20 mouse cellular contexts compared by ENCODE assay signal in the genomic region with DNA sequence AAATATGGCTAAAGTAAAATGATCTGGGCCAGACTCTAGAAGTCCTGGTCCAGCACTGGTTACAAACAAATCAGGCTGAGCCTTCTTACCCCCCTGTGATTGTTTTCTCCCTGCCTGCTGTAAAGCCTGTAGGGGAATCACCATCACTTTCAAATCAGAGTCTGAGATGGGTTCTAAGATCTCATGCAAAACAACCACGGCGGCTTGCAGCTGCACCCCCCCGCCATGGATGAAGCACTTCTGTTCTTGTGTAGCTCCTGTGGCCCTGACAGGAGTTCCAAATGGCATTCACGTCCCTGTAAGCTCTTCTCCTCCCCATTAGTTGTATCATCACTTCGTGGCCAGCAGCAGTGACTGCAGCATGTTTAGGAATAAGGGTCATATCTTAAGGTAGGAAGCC. TPM values are rescaled to one million over a fixed set of nuclear protein-coding genes. Genes with fewer than 3 reads are reported as not detected.
"Had no signal": no experiment of that assay in that cellular context is flagged by ENCODE, and none has a peak within 500 bp of the region (broad histone marks: within the 10 kb centered on the region; RNA-seq: fewer than 3 reads in every experiment).

No protein-coding gene starts in this region.

- ATAC-seq: hindbrain, embryonic 16.5 days; inflammation-experienced regulatory T-cells, adult 6 months; intestine, embryonic 15.5 days; intestine, postnatal 0 days had no signal

- DNase-seq: gastrocnemius, adult 2 months; gastrocnemius, postnatal 10 days; gastrocnemius, postnatal 25 days; heart, adult 11 months; heart, adult 2 months; heart, postnatal 14 days; heart, postnatal 36 days; kidney, adult 18-20 months; kidney, adult 8-10 months; kidney, postnatal 10 days; kidney, postnatal 25 days; kidney, postnatal 4 days; liver, embryonic 13.5 days had no signal

RNA-seq across cellular contexts. Expression of gene Mmp21, which starts 3.8 kb away (rescaled TPM):
- total RNA-seq: gastrocnemius, adult 2 months; gastrocnemius, postnatal 10 days; gastrocnemius, postnatal 25 days; gastrocnemius, postnatal 4 days; heart, adult 2 months; heart, postnatal 14 days; heart, postnatal 36 days; hematopoietic stem cell, adult 5-6 weeks; left cerebral cortex, postnatal 14 days had no signal
